Mouse (Mus musculus) bone marrow macrophage, adult 2 months (primary cell): ENCODE measurements around the gene Kcnn4.

Source experiments
- CTCF ChIP-seq: IDR thresholded peaks from 2 replicates; pipeline ENCODE4 v1.5.1; 2012; ENCODE audit warnings: low read depth, mild to moderate bottlenecking, low read length, moderate library complexity
- POLR2A ChIP-seq: IDR thresholded peaks from 2 replicates; pipeline ENCODE4 v1.6.1; 2012; ENCODE audit warnings: mild to moderate bottlenecking, low read depth, low read length, borderline replicate concordance

- TF ChIP-seq CTCF (no peak), POLR2A (no peak)
These were observed 45.2 kb downstream of the Kcnn4 start for GRCm38 (mm10) chr7:24415261-24415660.
